Mouse (Mus musculus) urinary bladder, adult 18-20 months (tissue): ENCODE measurements around the gene Dennd1c.

Experiments
- DNase-seq, 2 experiments: peaks; one replicate each; pipeline ENCODE4 v3.0.0; 2022; ENCODE audit warnings: low spot score in 2 of 2, mixed read lengths in 2 of 2

The Dennd1c gene

GRCm38 (mm10) chr17:57048816-57049215 is 29.5 kb downstream of the Dennd1c start:
- no peak for DNase-seq

GRCm38 (mm10) chr17:57047406-57047805 is 30.9 kb downstream of the Dennd1c start:
- no peak for DNase-seq

GRCm38 (mm10) chr17:57041554-57041953 is 36.8 kb downstream of the Dennd1c start, which contains the start of gene Slc25a41:
Slc25a41 (minus strand) TSS chr17:57041654.
- no peak for DNase-seq

- DNase-seq = no peak
Measured at GRCm38 (mm10) chr17:57038978-57039377, 39.3 kb downstream of the Dennd1c start.

DNA sequence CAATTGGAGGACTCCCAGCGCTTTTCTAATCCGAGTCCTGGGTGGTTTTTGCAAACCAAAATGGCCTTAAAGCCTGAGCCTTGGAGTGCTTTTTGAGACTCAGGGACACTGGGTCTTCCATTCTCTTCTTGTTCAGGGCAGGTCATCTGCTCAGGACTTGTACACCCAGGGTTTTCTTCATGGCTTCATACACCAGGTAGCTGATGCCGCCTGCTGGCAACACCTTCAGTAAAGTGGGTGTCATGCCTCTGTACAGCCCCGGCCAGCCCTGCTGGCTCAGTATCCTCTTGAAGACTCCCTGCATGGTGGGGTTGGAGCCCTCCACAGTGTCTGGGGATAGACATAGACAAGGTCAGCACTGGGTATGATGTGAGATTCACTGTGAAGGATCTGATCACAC is 45.5 kb downstream of the Dennd1c start:
- no peak for DNase-seq

DNA sequence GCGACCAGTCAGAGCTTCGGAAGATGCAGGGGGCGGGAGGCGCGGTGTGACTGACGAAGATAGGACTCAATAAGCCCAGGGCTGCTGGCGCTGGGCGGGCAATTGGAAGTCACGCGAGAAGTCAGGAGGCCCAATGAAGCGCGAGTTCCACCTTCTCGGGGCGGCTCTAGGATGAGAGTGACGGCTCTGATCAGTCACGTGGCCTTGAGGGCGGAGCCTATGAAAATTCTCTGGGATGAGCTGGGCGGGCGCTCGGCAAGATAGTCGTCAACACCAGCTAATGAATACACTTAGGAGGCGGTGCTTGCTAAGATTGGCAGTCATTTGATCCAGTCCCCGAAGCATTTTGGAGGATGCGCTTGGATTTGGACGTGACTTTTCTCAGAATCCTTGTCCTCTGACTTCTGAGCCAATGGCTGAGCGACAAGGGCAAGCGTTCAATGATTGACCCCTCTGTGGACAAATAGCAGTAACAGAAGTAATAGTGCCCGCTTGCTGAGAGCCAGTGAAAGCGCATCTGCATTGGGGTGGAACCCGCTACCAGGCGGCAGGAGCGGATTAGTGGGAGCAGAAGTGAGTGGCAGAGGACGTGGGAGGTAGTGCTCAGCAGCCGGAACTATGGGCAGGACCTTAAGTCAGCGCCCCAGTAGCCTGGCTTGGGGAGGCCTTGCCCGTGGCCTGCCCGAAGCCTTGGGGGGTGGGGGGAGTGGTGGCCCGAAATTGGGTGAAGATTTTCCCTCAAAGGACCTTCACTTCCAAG is 46.5 kb downstream of the Dennd1c start:
- peak; percentile 98 to 100 for DNase-seq

DNA sequence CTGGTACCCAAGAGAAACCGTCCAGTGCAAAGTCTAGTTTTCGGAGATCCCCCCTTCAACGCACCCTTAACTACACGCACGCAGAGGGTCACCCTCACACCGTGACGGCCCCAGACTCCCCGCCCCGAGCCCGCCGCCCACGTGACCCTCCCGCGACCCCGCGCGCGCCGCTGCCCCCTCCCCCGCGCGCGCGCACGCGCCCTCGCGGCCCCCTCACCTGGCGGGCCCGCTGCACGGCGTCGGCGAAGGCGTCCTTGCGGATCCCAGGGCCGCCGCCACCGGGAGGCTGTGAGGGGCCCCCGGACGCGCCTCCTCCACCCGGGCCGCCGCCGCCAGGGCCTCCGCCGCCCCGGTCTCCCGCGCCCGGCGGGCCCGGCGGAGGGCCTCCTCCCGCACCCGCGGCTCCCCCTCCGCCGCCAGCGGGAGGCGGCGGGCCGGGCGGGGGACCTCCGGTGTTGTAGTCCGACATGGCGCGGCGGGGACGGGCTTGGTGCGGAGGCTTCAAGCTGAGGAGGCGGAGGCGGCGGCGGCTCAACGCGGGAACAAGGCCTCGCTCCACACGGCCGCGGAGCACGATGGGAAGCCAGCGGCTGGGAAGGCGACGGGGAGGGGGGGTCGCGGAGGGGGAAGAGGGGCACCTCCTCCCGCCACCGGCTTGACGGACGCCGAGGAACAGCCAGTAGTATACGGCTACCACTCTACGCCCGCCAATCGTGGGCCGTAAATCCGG is 47.2 kb downstream of the Dennd1c start, which contains the start of gene Khsrp:
TSS of gene Khsrp (minus strand) at position 592 of the 730 bp plus-strand sequence.
- no peak for DNase-seq

- no peak for DNase-seq
Measured at GRCm38 (mm10) chr17:57029691-57030090, 48.6 kb downstream of the Dennd1c start.

- DNase-seq = no peak
Measured at GRCm38 (mm10) chr17:57027471-57027870, 50.8 kb downstream of the Dennd1c start.

- DNase-seq = no peak
Measured at GRCm38 (mm10) chr17:57020960-57021359, 57.4 kb downstream of the Dennd1c start.

DNA sequence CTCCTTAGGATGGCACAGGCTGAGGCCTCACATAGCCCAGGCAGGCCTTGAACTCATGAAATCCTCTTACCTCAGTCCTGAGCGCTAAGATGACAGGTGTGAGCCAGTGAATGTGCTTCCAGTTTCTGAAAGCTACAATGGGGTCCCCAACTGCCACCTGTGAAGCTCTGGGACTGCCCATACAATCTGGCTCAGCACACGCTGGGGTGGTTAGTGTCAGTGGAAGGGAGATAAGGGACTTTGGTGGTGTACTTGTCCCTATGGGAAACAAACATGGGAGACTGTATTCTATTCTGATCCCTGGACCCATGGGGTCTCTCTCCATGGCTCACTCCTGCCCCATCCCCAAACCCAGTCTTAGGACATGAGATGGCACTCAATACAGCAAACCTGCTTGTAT is 58.6 kb downstream of the Dennd1c start:
- no peak for DNase-seq
